Mouse (Mus musculus): ENCODE measurements around the gene Mipol1.

DNA sequence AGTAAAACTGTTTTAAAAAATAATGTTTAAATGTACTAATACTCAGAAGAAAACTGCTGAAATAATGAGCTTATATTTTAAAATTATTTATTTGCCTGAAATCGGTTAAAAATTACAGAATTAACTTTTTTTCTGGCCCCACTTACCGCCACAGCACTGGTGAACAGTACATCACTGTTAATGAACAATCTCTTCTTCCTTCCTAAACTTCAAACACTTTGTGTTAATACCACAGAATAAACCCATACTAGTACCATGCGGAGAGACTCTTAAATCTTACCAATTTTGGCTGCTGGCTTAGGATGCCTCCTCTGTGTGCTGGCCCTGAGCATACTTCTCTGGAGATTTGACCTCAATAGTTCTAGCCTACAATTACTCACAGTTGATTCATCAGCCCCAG is 28.3 kb upstream of the Mipol1 start:
- TF ChIP-seq CTCF (IDR thresholded peaks at IDR 0.05; ENCODE audit: insufficient read depth, low read depth, low read length) (no peak), POLR2A (IDR thresholded peaks at IDR 0.05; ENCODE audit: insufficient read depth, low read depth, low read length) (no peak)

All from olfactory bulb, adult 2 months (tissue).